Mouse (Mus musculus): ENCODE data around the gene Psme1. TPM values are rescaled to one million over a fixed set of nuclear protein-coding genes. Genes with fewer than 3 reads are reported as not detected.

Psme1 gene
- polyA plus RNA-seq, 2 experiments: 51.1 to 99.9 TPM

GRCm38 (mm10) chr14:55554635-55555034 lies 23.3 kb upstream of the Psme1 start:
- no peaks in the 10 kb centered on the region for H3K27me3 ChIP-seq (ENCODE audit: control insufficient read depth, insufficient read depth, low read length)
- DNase-seq (ENCODE audit: low read depth in 3 of 3, low spot score in 3 of 3): no peak

DNA sequence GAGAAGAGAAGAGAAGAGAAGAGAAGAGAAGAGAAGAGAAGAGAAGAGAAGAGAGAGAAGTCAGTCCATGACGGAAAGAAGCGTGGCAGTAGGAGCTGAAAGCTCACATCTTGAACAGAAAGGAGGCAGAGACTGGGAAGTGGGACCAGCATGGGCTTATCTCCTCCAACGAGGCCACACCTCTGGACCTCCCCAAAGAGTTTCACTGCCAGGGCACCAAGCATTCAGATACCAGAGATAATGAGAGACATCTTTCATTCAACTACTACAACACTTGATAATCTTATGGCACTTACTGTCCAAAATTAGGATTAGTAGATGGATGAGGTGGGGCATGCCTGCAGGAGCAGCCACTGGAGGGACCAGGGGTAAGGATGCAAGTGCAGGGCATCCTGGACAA lies 22.1 kb upstream of the Psme1 start:
- no peaks in the 10 kb centered on the region for H3K27me3 ChIP-seq (ENCODE audit: control insufficient read depth, insufficient read depth, low read length)
- 58% methylated on average over 3 of the region's 3 CpGs for WGBS (ENCODE audit: insufficient replicate concordance)
- H3K27ac ChIP-seq: no peak overlapping the region
- H3K4me2 ChIP-seq (ENCODE audit: low read depth): no peak overlapping the region
- H3K9ac ChIP-seq (replicated peaks): no peak overlapping the region
- H3K9me3 ChIP-seq (ENCODE audit: control insufficient read depth, low read length): no peaks in the 10 kb centered on the region
- TF ChIP-seq EP300 (IDR thresholded peaks at IDR 0.05; ENCODE audit: low read depth) (no peak), CTCF (IDR thresholded peaks at IDR 0.05; ENCODE audit: low read depth) (no peak)
- peaks cover 25 to 29% of the 10 kb centered on the region in 2 experiments for H3K4me1 ChIP-seq (replicated peaks; ENCODE audit: control insufficient read depth in 2 of 2, insufficient read depth in 2 of 2, low read length in 1 of 2)
- no peak for ATAC-seq (ENCODE audit: insufficient read depth)
- no peak for DNase-seq (ENCODE audit: low read depth in 3 of 3, low spot score in 3 of 3)
- H3K36me3 ChIP-seq (replicated peaks; ENCODE audit: control insufficient read depth, insufficient read depth, low read depth): no peaks in the 10 kb centered on the region
- H3K4me3 ChIP-seq (ENCODE audit: insufficient read depth in 1 of 2, low read depth in 2 of 2, low read length in 2 of 2): no peak overlapping the region

More at GRCm38 (mm10) chr14:55554635-55555034, 23.3 kb upstream of the Psme1 start:
- Histone ChIP-seq H3K36me3 (replicated peaks; ENCODE audit: control insufficient read depth, insufficient read depth, low read depth) (peaks cover 2% of the 10 kb centered on the region), H3K4me3 (ENCODE audit: insufficient read depth in 1 of 2, low read depth in 2 of 2, low read length in 2 of 2) (no peak overlapping the region), H3K4me2 (ENCODE audit: low read depth) (no peak overlapping the region), H3K9me3 (ENCODE audit: control insufficient read depth, low read length) (no peaks in the 10 kb centered on the region), H3K9ac (replicated peaks) (no peak overlapping the region), H3K4me1 (replicated peaks; ENCODE audit: control insufficient read depth in 2 of 2, insufficient read depth in 2 of 2, low read length in 1 of 2) (peaks cover 25 to 29% of the 10 kb centered on the region in 2 experiments), H3K27ac (no peak overlapping the region)
- ATAC-seq (ENCODE audit: insufficient read depth): no peak
- TF ChIP-seq EP300 (IDR thresholded peaks at IDR 0.05; ENCODE audit: low read depth) (no peak), CTCF (IDR thresholded peaks at IDR 0.05; ENCODE audit: low read depth) (no peak)

GRCm38 (mm10) chr14:55557003-55557402 lies 20.9 kb upstream of the Psme1 start:
- Histone ChIP-seq H3K27ac (peak overlapping the region; percentile 65), H3K4me3 (ENCODE audit: insufficient read depth in 1 of 2, low read depth in 2 of 2, low read length in 2 of 2) (no peak overlapping the region), H3K9ac (replicated peaks) (no peak overlapping the region), H3K4me2 (ENCODE audit: low read depth) (0 out of 2 replicates have a peak overlapping the region, but pooled peaks have one; percentile 26), H3K4me1 (replicated peaks; ENCODE audit: control insufficient read depth in 2 of 2, insufficient read depth in 2 of 2, low read length in 1 of 2) (peaks cover 33 to 41% of the 10 kb centered on the region in 2 experiments), H3K27me3 (ENCODE audit: control insufficient read depth, insufficient read depth, low read length) (no peaks in the 10 kb centered on the region), H3K36me3 (replicated peaks; ENCODE audit: control insufficient read depth, insufficient read depth, low read depth) (no peaks in the 10 kb centered on the region), H3K9me3 (ENCODE audit: control insufficient read depth, low read length) (no peaks in the 10 kb centered on the region)
- TF ChIP-seq CTCF (IDR thresholded peaks at IDR 0.05; ENCODE audit: low read depth) (peak; percentile 96), EP300 (IDR thresholded peaks at IDR 0.05; ENCODE audit: low read depth) (0 out of 2 replicates have a peak, but pooled peaks have one; percentile 10)
- 18% methylated on average over 5 of the region's 5 CpGs for WGBS (ENCODE audit: insufficient replicate concordance)
- no peak for ATAC-seq (ENCODE audit: insufficient read depth)
- DNase-seq (ENCODE audit: low read depth in 3 of 3, low spot score in 3 of 3): peak; percentile 66 to 73 (median 67)

DNA sequence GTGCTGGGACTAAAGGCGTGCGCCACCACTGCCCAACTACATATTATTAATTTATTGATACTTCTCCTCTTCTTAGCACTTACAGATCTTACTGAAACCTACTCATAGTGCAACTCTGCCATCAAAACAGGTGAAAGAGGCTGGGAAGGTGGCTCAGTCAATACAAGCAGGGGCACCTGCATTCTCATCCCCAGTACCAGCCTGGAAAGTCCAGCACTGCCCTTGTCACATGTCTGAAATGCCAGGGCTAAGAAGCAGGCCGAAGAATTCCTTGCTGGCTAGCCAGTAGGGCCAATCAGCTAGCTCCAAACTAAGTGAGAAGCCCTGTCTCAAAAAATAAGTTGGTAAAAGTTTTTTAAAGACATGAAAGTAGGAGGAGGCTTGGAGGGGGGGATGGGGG lies 20.3 kb upstream of the Psme1 start:
- H3K4me1 ChIP-seq (replicated peaks; ENCODE audit: control insufficient read depth in 2 of 2, insufficient read depth in 2 of 2, low read length in 1 of 2): peaks cover 33 to 42% of the 10 kb centered on the region in 2 experiments
- H3K27me3 ChIP-seq (ENCODE audit: control insufficient read depth, insufficient read depth, low read length): no peaks in the 10 kb centered on the region
- no peak for DNase-seq (ENCODE audit: low read depth in 3 of 3, low spot score in 3 of 3)
- no peak for TF ChIP-seq CTCF (IDR thresholded peaks at IDR 0.05; ENCODE audit: low read depth)
- 0 out of 2 replicates have a peak, but pooled peaks have one; percentile 0 for TF ChIP-seq EP300 (IDR thresholded peaks at IDR 0.05; ENCODE audit: low read depth)
- H3K9me3 ChIP-seq (ENCODE audit: control insufficient read depth, low read length): no peaks in the 10 kb centered on the region
- no peak for ATAC-seq (ENCODE audit: insufficient read depth)
- peak overlapping the region; percentile 94 for H3K27ac ChIP-seq
- no peak overlapping the region for H3K4me3 ChIP-seq (ENCODE audit: insufficient read depth in 1 of 2, low read depth in 2 of 2, low read length in 2 of 2)
- H3K36me3 ChIP-seq (replicated peaks; ENCODE audit: control insufficient read depth, insufficient read depth, low read depth): no peaks in the 10 kb centered on the region
- WGBS (ENCODE audit: insufficient replicate concordance): 83% methylated on average over 3 of the region's 3 CpGs
- no peak overlapping the region for H3K4me2 ChIP-seq (ENCODE audit: low read depth)
- peak overlapping the region; percentile 35; the same call in 1 of the 2 replicates for H3K9ac ChIP-seq (replicated peaks)

- peak; percentile 21 for ATAC-seq (ENCODE audit: insufficient read depth)
- no peaks in the 10 kb centered on the region for H3K27me3 ChIP-seq (ENCODE audit: control insufficient read depth, insufficient read depth, low read length)
- peaks cover 33 to 42% of the 10 kb centered on the region in 2 experiments for H3K4me1 ChIP-seq (replicated peaks; ENCODE audit: control insufficient read depth in 2 of 2, insufficient read depth in 2 of 2, low read length in 1 of 2)
- peak; percentile 73 to 80 (median 74) for DNase-seq (ENCODE audit: low read depth in 3 of 3, low spot score in 3 of 3)
- TF ChIP-seq EP300 (IDR thresholded peaks at IDR 0.05; ENCODE audit: low read depth) (peak; percentile 95), CTCF (IDR thresholded peaks at IDR 0.05; ENCODE audit: low read depth) (no peak)
- H3K9me3 ChIP-seq (ENCODE audit: control insufficient read depth, low read length): no peaks in the 10 kb centered on the region
- 28% methylated on average over 6 of the region's 6 CpGs for WGBS (ENCODE audit: insufficient replicate concordance)
- H3K4me2 ChIP-seq (ENCODE audit: low read depth): peak overlapping the region; percentile 97
- peak overlapping the region; percentile 98 for H3K9ac ChIP-seq (replicated peaks)
- peak overlapping the region; percentile 83; a peak in 3 of 4 replicates for H3K4me3 ChIP-seq (ENCODE audit: insufficient read depth in 1 of 2, low read depth in 2 of 2, low read length in 2 of 2)
- H3K27ac ChIP-seq: peak overlapping the region; percentile 94
- peaks cover 3% of the 10 kb centered on the region for H3K36me3 ChIP-seq (replicated peaks; ENCODE audit: control insufficient read depth, insufficient read depth, low read depth)
Observed at GRCm38 (mm10) chr14:55558740-55559448, 19.0 kb upstream of the Psme1 start.

Measured in liver, embryonic 14.5 days (tissue).